Mouse (Mus musculus): Measurements from ENCODE around the gene Lrrc7.

The Lrrc7 gene

DNA sequence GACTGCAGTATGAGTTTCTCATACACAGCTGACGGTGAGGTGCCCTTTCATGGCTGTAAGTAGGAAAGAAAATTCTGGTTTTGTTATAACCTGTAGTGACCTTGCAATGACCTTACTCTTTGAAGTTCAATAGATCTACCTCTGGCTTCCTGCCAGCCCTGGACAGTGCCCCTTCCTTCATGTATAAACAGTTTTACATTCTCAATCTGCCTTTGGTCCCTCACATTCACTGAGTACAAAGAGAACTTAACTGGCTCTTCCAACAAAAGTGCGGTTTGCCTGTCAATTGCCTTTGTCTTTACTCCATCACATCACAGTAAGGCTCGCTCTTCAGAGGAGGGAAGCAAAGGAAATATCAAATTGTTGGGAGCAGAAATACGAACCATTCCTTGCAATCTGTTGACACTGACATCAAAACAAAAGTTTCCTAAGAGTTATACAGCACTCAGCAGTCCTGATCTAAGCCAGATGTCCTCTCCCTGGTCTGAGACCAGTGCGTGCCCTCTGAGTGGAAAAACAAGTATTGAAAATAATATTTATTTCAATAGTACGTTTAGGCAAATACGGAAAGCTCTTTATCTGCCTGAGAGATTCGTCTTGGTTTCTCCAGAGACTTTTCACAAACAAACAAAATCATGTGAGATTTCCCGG, 493.3 kb downstream of the Lrrc7 start:
- DNase-seq (ENCODE audit: low read depth, low spot score) = no peak

- DNase-seq (ENCODE audit: low read depth, low spot score) = no peak
These were observed 494.1 kb downstream of the Lrrc7 start for GRCm38 (mm10) chr3:158067916-158068315.

- no peak for DNase-seq (ENCODE audit: low read depth, low spot score)
These were observed 496.8 kb downstream of the Lrrc7 start for GRCm38 (mm10) chr3:158065256-158065655.

DNA sequence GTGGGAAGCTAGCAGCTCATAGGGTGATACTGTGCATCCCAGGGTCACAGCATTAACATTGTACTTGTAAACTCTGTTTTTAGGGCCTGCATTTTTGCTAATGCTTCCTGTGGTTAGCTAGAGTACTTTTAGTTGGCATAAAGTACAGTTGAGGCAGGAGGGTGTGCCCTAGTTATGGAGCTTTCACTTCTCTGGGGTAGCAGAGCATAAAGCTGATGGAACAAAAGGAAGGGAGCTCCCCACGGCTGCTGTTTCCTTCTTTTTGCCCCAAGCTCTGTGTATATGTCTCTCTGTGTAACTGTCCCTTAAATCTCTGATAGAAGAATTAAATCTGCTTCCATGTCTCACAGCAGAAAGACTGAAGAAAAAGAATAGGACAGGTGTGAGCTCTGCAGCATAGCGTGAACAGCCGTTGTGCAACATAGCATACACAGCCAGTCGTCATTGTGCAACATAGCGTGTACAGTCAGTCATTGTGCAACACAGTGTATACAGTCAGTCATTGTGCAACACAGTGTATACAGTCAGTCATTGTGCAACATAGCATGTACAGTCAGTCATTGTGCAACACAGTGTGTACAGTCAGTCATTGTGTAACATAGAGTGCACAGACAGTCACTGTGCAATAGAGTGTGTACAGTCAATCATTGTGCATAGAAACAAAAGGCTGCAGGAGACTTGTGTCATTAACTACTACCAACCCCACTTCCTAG, 500.1 kb downstream of the Lrrc7 start:
- no peak for DNase-seq (ENCODE audit: low read depth, low spot score)

DNA sequence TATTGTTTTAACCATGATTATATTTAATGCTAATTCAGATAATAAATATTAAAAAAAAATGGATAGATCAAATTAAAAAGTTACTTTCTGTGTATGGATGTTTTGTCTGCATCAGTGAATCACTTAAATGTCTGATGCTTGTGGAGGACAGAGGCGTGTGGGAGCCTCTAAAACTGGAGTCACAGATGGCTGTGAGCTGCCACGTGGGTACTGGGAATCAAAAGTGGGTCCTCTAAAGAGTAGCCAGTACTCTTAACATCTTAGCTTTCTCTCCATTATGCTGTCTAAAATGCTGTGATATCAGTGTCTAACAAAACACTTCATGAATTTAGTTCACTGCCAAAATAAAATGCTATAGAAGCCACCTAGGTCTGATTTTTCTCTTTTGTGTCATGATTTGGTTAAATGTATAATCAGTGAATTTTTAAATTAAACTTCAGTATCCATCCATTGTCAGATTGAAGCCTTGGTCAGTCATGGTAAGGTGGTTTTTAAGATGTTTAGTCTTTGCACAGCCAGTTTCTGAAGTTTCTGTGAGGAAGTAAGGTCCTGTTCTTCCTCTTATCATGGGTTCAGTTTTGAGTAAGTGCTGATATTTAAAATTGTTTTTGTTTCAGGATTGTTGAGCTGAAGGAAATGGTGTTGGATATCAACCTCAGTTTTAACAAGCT, 501.3 kb downstream of the Lrrc7 start:
- DNase-seq (ENCODE audit: low read depth, low spot score) = no peak

GRCm38 (mm10) chr3:158049508-158049907, 512.5 kb downstream of the Lrrc7 start:
- no peak for DNase-seq (ENCODE audit: low read depth, low spot score)

GRCm38 (mm10) chr3:158040755-158041154, 521.3 kb downstream of the Lrrc7 start:
- no peak for DNase-seq (ENCODE audit: low read depth, low spot score)

DNA sequence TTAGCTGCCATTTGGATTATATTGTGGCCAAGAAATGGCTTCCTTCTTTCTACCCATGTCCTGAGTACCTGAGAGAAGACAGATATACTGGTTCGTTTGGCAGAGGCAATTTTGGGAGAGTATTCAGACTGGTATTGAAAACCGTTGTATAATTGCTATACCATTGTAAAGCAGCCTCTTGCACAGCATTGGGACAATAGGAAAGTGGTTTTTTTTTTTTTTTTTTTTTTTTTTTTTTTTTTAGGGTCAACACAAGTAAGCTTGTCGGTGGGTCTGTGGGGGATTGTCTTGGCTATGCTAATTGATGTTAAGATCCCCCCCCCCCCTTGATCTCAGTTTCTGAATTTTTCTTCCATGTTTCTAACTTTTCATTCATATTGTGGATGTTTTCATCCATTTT, 523.9 kb downstream of the Lrrc7 start:
- DNase-seq (ENCODE audit: low read depth, low spot score) = no peak

DNA sequence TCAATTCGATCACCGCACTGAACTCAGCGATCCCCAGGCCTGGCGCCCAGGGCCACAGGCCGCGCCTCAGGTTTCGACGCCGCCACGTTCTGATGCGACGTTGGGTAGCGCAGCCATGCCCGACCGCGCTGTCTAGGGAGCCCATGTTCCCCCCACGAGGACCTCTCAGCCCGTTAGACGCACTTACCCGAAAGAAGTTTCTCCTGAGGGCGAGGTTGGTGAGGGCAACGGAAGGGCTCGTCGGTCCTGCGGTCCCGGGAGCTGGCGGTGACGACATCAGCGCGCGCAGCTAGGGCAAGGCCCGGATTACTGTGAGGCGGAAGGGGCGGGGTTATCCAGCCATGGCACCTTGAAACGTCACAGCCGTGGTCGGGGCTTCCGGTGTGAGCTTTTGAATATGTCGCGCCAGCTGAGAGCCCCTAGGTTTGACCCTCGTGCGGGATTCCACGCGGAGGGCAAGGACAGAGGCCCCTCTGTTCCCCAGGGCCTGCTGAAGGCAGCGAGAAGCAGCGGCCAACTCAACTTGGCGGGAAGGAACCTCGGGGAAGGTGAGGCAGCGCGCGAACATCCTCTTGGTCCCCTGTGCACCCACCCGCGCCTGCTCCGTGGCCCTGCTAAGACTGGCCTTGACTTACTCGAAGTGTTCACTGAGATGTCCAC, 525.6 kb downstream of the Lrrc7 start, which contains the start of the genes Srsf11 and Lrrc40:
Srsf11 (minus strand) TSS at position 311 of the 660 bp plus-strand sequence.
Lrrc40 (plus strand) TSS at position 334 of the 660 bp plus-strand sequence.
- peak; percentile 91 for DNase-seq (ENCODE audit: low read depth, low spot score)

DNA sequence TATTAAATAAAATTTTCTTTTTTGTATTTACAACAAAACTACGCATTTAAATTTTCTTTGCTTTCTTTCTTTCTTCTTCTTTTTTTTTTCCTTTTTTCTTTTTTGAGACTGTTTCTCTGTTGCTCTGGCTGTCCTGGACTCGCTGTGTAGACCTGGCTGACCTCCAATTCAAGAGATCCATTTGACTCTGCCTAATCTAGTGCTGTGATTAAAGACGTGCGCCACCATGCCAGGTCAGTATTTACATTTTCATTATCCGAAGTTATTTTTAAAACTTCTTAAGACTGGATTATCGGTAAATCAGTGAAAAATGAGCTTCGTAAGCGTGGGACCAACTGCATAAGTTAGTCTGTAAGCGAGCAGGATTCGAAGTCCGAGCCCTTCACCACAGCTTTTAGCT, 526.2 kb downstream of the Lrrc7 start:
- no peak for DNase-seq (ENCODE audit: low read depth, low spot score)
